Mouse (Mus musculus) stomach, embryonic 16.5 days (tissue): ENCODE data around the gene Sun2. TPM values are rescaled to one million over a fixed set of nuclear protein-coding genes. Genes with fewer than 3 reads are reported as not detected.

Experiments
- ATAC-seq: fragments of 200-750 bp; cut with Nextera tagmentation; 2 replicates; pipeline ENCODE4 v1.8.0; 2017; ENCODE audit warnings: moderate number of reproducible peaks, moderate TSS enrichment; ENCODE audit not compliant: insufficient read depth, low FRiP score
- H3K27ac ChIP-seq: fragments of 300-500 bp; sonication (generic); 2 replicates; pipeline ENCODE4 v1.5.1; 2014; ENCODE audit warnings: low read length
- H3K27me3 ChIP-seq: fragments of 300-500 bp; sonication (generic); 2 replicates; pipeline ENCODE4 v1.6.1; 2014; ENCODE audit warnings: low read length, control low read depth, mixed read lengths; ENCODE audit not compliant: control insufficient read depth, insufficient read depth
- H3K36me3 ChIP-seq: fragments of 300-500 bp; sonication (generic); 2 replicates; pipeline ENCODE4 v1.6.1; 2014; ENCODE audit warnings: low read length; ENCODE audit not compliant: control insufficient read depth, insufficient read depth
- H3K4me1 ChIP-seq: fragments of 300-500 bp; sonication (generic); 2 replicates; pipeline ENCODE4 v1.6.1; 2014; ENCODE audit warnings: low read length, control low read depth, mixed read lengths; ENCODE audit not compliant: control insufficient read depth, insufficient read depth
- H3K4me2 ChIP-seq: fragments of 300-500 bp; sonication (generic); 2 replicates; pipeline ENCODE4 v1.6.1; 2014; ENCODE audit warnings: low read depth, low read length, mixed read lengths
- H3K4me3 ChIP-seq: fragments of 300-500 bp; sonication (generic); replicated peaks from 2 replicates; pipeline ENCODE4 v1.5.1; 2014; ENCODE audit warnings: mild to moderate bottlenecking, low read length
- H3K9ac ChIP-seq: fragments of 300-500 bp; sonication (generic); 2 replicates; pipeline ENCODE4 v1.6.1; 2014; ENCODE audit warnings: low read length
- H3K9me3 ChIP-seq: fragments of 300-500 bp; sonication (generic); replicated peaks from 2 replicates; pipeline ENCODE4 v1.6.1; 2016; ENCODE audit warnings: low read length, control low read depth; ENCODE audit not compliant: control insufficient read depth
- WGBS: fragments of 180-500 bp; shearing (Covaris S2); extraction: QIAGEN DNeasy Blood & Tissue Kit; methylation state at CpG from one replicate; pipeline ENCODE4 v1.1.7; 2014; 5-methylcytosine and 5-hydroxymethylcytosine counted together
- polyA plus RNA-seq: library from polyadenylated mRNA; unstranded; fragments of >200 nt; fragmentation: Nextera tagmentation; extraction: Ambion mirVana; gene quantifications from 2 replicates; pipeline ENCODE4 v1.2.1, GENCODE M21; 2015

Sun2 gene
- polyA plus RNA-seq, 1 experiment from 2014 or later, result 4.4 TPM

GRCm38 (mm10) chr15:79696508-79696907 is 45.8 kb downstream of the Sun2 start:
- Histone ChIP-seq H3K9ac (no peak overlapping the region), H3K27ac (no peak overlapping the region), H3K4me1 (peaks cover 20% of the 10 kb centered on the region), H3K9me3 (no peaks in the 10 kb centered on the region), H3K36me3 (no peaks in the 10 kb centered on the region), H3K4me2 (no peak overlapping the region), H3K4me3 (no peak overlapping the region), H3K27me3 (no peaks in the 10 kb centered on the region)
- 94% methylated on average over 2 of the region's 2 CpGs for WGBS
- no peak for ATAC-seq

GRCm38 (mm10) chr15:79695516-79695915 is 46.8 kb downstream of the Sun2 start:
- ATAC-seq, result no peak
- Histone ChIP-seq H3K4me3 (no peak overlapping the region), H3K9me3 (no peaks in the 10 kb centered on the region), H3K27ac (no peak overlapping the region), H3K27me3 (no peaks in the 10 kb centered on the region), H3K4me1 (peaks cover 21% of the 10 kb centered on the region), H3K4me2 (no peak overlapping the region), H3K9ac (no peak overlapping the region), H3K36me3 (no peaks in the 10 kb centered on the region)
- 33% methylated on average over 3 of the region's 3 CpGs for WGBS

- Histone ChIP-seq H3K27ac (no peak overlapping the region), H3K9me3 (no peaks in the 10 kb centered on the region), H3K4me1 (peaks cover 21% of the 10 kb centered on the region), H3K9ac (no peak overlapping the region), H3K36me3 (no peaks in the 10 kb centered on the region), H3K4me3 (no peak overlapping the region), H3K4me2 (no peak overlapping the region), H3K27me3 (no peaks in the 10 kb centered on the region)
- no peak for ATAC-seq
- 86% methylated on average over 4 of the region's 4 CpGs for WGBS
Measured at GRCm38 (mm10) chr15:79694512-79694911, 47.8 kb downstream of the Sun2 start.

- no peak for ATAC-seq
- Histone ChIP-seq H3K27ac (no peak overlapping the region), H3K4me3 (0 out of 2 replicates have a peak overlapping the region, but pooled peaks have one; percentile 5), H3K4me1 (peaks cover 21% of the 10 kb centered on the region), H3K9me3 (no peaks in the 10 kb centered on the region), H3K9ac (no peak overlapping the region), H3K4me2 (no peak overlapping the region), H3K27me3 (no peaks in the 10 kb centered on the region), H3K36me3 (no peaks in the 10 kb centered on the region)
- WGBS, result 71% methylated on average over 11 of the region's 11 CpGs
Measured at GRCm38 (mm10) chr15:79693740-79694139, 48.6 kb downstream of the Sun2 start.

- Histone ChIP-seq H3K9ac (no peak overlapping the region), H3K9me3 (no peaks in the 10 kb centered on the region), H3K4me2 (0 out of 2 replicates have a peak overlapping the region, but pooled peaks have one; percentile 97), H3K27me3 (no peaks in the 10 kb centered on the region), H3K36me3 (no peaks in the 10 kb centered on the region), H3K4me1 (peaks cover 15% of the 10 kb centered on the region), H3K4me3 (no peak overlapping the region), H3K27ac (no peak overlapping the region)
- WGBS, result 73% methylated on average over 5 of the region's 5 CpGs
- no peak for ATAC-seq
Measured at GRCm38 (mm10) chr15:79692334-79692733, 50.0 kb downstream of the Sun2 start.

- H3K9ac ChIP-seq, result peak overlapping the region; percentile 92
- H3K27ac ChIP-seq, result peak overlapping the region; percentile 71
- H3K27me3 ChIP-seq, result no peaks in the 10 kb centered on the region
- peaks cover 19% of the 10 kb centered on the region for H3K4me1 ChIP-seq
- no peaks in the 10 kb centered on the region for H3K9me3 ChIP-seq
- peak overlapping the region; percentile 87 for H3K4me3 ChIP-seq
- peak; percentile 1; the same call in 1 of the 2 replicates for ATAC-seq
- H3K4me2 ChIP-seq, result peak overlapping the region; percentile 97
- no peaks in the 10 kb centered on the region for H3K36me3 ChIP-seq
- under 1% methylated on average over 53 of the region's 53 CpGs for WGBS
Measured at GRCm38 (mm10) chr15:79691023-79691508, 51.3 kb downstream of the Sun2 start.

GRCm38 (mm10) chr15:79690426-79691022 is 51.8 kb downstream of the Sun2 start, which contains the start of gene Gtpbp1:
Gene Gtpbp1, plus strand, starts transcription at chr15:79690845.
- Histone ChIP-seq H3K36me3 (no peaks in the 10 kb centered on the region), H3K9me3 (no peaks in the 10 kb centered on the region), H3K27ac (peak within 1 kb of the TSS; percentile 71), H3K4me2 (peak within 1 kb of the TSS; percentile 97), H3K27me3 (no peaks in the 10 kb centered on the region), H3K9ac (peak within 1 kb of the TSS; percentile 92), H3K4me1 (peaks cover 25% of the 10 kb centered on the region), H3K4me3 (peak within 1 kb of the TSS; percentile 87)
- peak; percentile 95 for ATAC-seq
- WGBS, result 1% methylated on average over 45 of the region's 45 CpGs

- Histone ChIP-seq H3K36me3 (no peaks in the 10 kb centered on the region), H3K27me3 (no peaks in the 10 kb centered on the region), H3K27ac (0 out of 2 replicates have a peak overlapping the region, but pooled peaks have one; percentile 48), H3K4me3 (peak overlapping the region; percentile 87), H3K9ac (peak overlapping the region; percentile 54), H3K9me3 (no peaks in the 10 kb centered on the region), H3K4me1 (peaks cover 32% of the 10 kb centered on the region), H3K4me2 (peak overlapping the region; percentile 66)
- ATAC-seq, result no peak
- 10% methylated on average over 24 of the region's 24 CpGs for WGBS
Measured at GRCm38 (mm10) chr15:79689662-79690425, 52.5 kb downstream of the Sun2 start.
